In genomic region chr7:139969348-139970130, GRCm38 (mm10) we compare ENCODE assay signal across 7 mouse cellular contexts. TPM values are rescaled to one million over a fixed set of nuclear protein-coding genes. Genes with fewer than 3 reads are reported as not detected.
DNase-seq lines count a peak whose midpoint lies in the region; ATAC-seq and TF ChIP-seq lines count a peak whose summit lies in the region.

No protein-coding gene starts in this region.

- H3K9ac ChIP-seq in CH12.LX (ENCODE audit: insufficient read depth, low read depth), result peak overlapping the region; percentile 69
- no peak overlapping the region for H3K9ac ChIP-seq in midbrain, embryonic 14.5 days (replicated peaks; ENCODE audit: low read length)

- peaks cover 67 to 91% of the 10 kb centered on the region in 2 experiments for H3K4me1 ChIP-seq in CH12.LX (ENCODE audit: control insufficient read depth in 1 of 2, insufficient read depth in 2 of 2)
- H3K4me1 ChIP-seq in midbrain, embryonic 14.5 days (ENCODE audit: control insufficient read depth, insufficient read depth, low read length), result no peaks in the 10 kb centered on the region
- H3K4me1 ChIP-seq in spleen, adult 2 months (ENCODE audit: control insufficient read depth, insufficient read depth, insufficient read length), result peaks cover 28% of the 10 kb centered on the region; the same call in 1 of the 2 replicates

- H3K79me2 ChIP-seq in CH12.LX (replicated peaks; ENCODE audit: control insufficient read depth, extremely low read depth, insufficient read depth, poor library complexity, severe bottlenecking), result no peaks in the 10 kb centered on the region

- H3K36me3 ChIP-seq in CH12.LX (replicated peaks in 1 of 2; ENCODE audit: control insufficient read depth in 1 of 2, insufficient read depth in 1 of 2, low read length in 1 of 2), result no peaks in the 10 kb centered on the region
- H3K36me3 ChIP-seq in midbrain, embryonic 14.5 days (ENCODE audit: control insufficient read depth, insufficient read depth, low read length), result no peaks in the 10 kb centered on the region
- no peaks in the 10 kb centered on the region for H3K36me3 ChIP-seq in spleen, adult 2 months (ENCODE audit: control insufficient read depth, insufficient read depth, low read length)

- H3K4me2 ChIP-seq in CH12.LX (ENCODE audit: insufficient read depth, low read depth, poor library complexity, severe bottlenecking), result peak overlapping the region; percentile 76
- no peak overlapping the region for H3K4me2 ChIP-seq in midbrain, embryonic 14.5 days (ENCODE audit: low read length)

- TF ChIP-seq CTCF in CH12.LX (conservative IDR thresholded peaks at IDR 0.05 in 1 of 2, IDR thresholded peaks at IDR 0.05 in 1 of 2; ENCODE audit: low read depth in 2 of 2, low read length in 2 of 2), result peak; percentile 80 to 87; a peak in 3 of 4 replicates
- peak; percentile 59; the same call in 1 of the 2 replicates for TF ChIP-seq CTCF in spleen, adult 2 months (IDR thresholded peaks at IDR 0.05; ENCODE audit: extremely low read depth, insufficient read depth, insufficient read length, insufficient replicate concordance)

- TF ChIP-seq EP300 in CH12.LX (IDR thresholded peaks at IDR 0.05; ENCODE audit: low read length), result no peak

- H3K27me3 ChIP-seq in CH12.LX (replicated peaks), result no peaks in the 10 kb centered on the region
- H3K27me3 ChIP-seq in midbrain, embryonic 14.5 days (ENCODE audit: control insufficient read depth, insufficient read depth, low read length), result peaks cover 7% of the 10 kb centered on the region; the same call in 1 of the 2 replicates
- H3K27me3 ChIP-seq in spleen, adult 2 months (ENCODE audit: control insufficient read depth, insufficient read depth, low read length), result no peaks in the 10 kb centered on the region

- peak overlapping the region; percentile 99 for H3K27ac ChIP-seq in CH12.LX (ENCODE audit: insufficient read depth, low read depth)
- no peak overlapping the region for H3K27ac ChIP-seq in midbrain, embryonic 14.5 days (replicated peaks; ENCODE audit: low read depth, low read length)
- H3K27ac ChIP-seq in spleen, adult 2 months (ENCODE audit: insufficient read depth, low read length), result no peak overlapping the region

- TF ChIP-seq RAD21 in CH12.LX (IDR thresholded peaks at IDR 0.05; ENCODE audit: low read depth, low read length), result peak; percentile 82

- TF ChIP-seq POLR2A in CH12.LX (IDR thresholded peaks at IDR 0.05; ENCODE audit: low read depth, low read length), result peak; percentile 6; the same call in 1 of the 2 replicates
- TF ChIP-seq POLR2A in spleen, adult 2 months (IDR thresholded peaks at IDR 0.05; ENCODE audit: low read depth, low read length), result no peak

- 29% methylated on average over 10 of the region's 10 CpGs for WGBS in midbrain, embryonic 14.5 days
- 37% methylated on average over 10 of the region's 10 CpGs for WGBS in spleen, adult 2 months

- no peaks in the 10 kb centered on the region for H3K9me3 ChIP-seq in CH12.LX (replicated peaks; ENCODE audit: low read length)
- no peaks in the 10 kb centered on the region for H3K9me3 ChIP-seq in midbrain, embryonic 14.5 days (ENCODE audit: control insufficient read depth, low read length)

- in situ Hi-C loops in CH12.LX (cut with MboI; ENCODE audit: low pct_ligation_motif_present, low pct_unique_long_range_greater_than_20kb, low sequenced_read_pairs), result no loop called here

- no peak overlapping the region for H3K4me3 ChIP-seq in CH12.LX (replicated peaks in 1 of 3; ENCODE audit: low read depth in 2 of 3, low read length in 2 of 3, poor library complexity in 1 of 3)
- H3K4me3 ChIP-seq in midbrain, embryonic 14.5 days (replicated peaks; ENCODE audit: low read depth, low read length), result no peak overlapping the region
- no peak overlapping the region for H3K4me3 ChIP-seq in spleen, adult 2 months (ENCODE audit: extremely low read depth, insufficient read depth, insufficient read length)

- DNase-seq in CH12.LX (ENCODE audit: extremely low read depth) (peak; percentile 94), NIH3T3 (ENCODE audit: low read depth) (peak; percentile 91)
- DNase-seq in embryo, embryonic 10 days (ENCODE audit: low spot score), result peak; percentile 86
- peak; percentile 47 for DNase-seq in gastrocnemius, postnatal 25 days
- DNase-seq in left cerebral cortex, adult 11 months (ENCODE audit: low spot score), result peak; percentile 78
- DNase-seq in midbrain, embryonic 14.5 days, result peak; percentile 91
- peak; percentile 59 to 71 for DNase-seq in spleen, adult 2 months (ENCODE audit: low read depth in 1 of 2, low spot score in 2 of 2)

- ATAC-seq in midbrain, embryonic 14.5 days (ENCODE audit: low FRiP score, low TSS enrichment), result no peak

- dilution Hi-C loops in CH12.LX (cut with MboI; ENCODE audit: extremely low pct_ligation_motif_present, extremely low pct_unique_long_range_greater_than_20kb, low sequenced_read_pairs), result no loop called here

TF ChIP-seq in CH12.LX, 34 proteins besides CTCF, POLR2A, EP300 and RAD21 (continues in another document):
- TF ChIP-seq ZMIZ1 (IDR thresholded peaks at IDR 0.05; ENCODE audit: low read depth, low read length) (no peak), E2F4 (IDR thresholded peaks at IDR 0.05; ENCODE audit: insufficient replicate concordance, low read depth, low read length) (no peak), CHD2 (IDR thresholded peaks at IDR 0.05; ENCODE audit: low read length) (peak; percentile 79), TCF12 (IDR thresholded peaks at IDR 0.05; ENCODE audit: low read depth, low read length) (peak; percentile 82), HCFC1 (IDR thresholded peaks at IDR 0.05; ENCODE audit: low read depth, low read length) (0 out of 2 replicates have a peak, but pooled peaks have one; percentile 11), MAFK (IDR thresholded peaks at IDR 0.05; ENCODE audit: insufficient replicate concordance, low read length) (no peak), MAZ (IDR thresholded peaks at IDR 0.05; ENCODE audit: low read depth, low read length) (peak; percentile 91), POLR2AphosphoS2 (IDR thresholded peaks at IDR 0.05; ENCODE audit: low read depth, low read length) (no peak), TBP (conservative IDR thresholded peaks at IDR 0.05; ENCODE audit: low read depth, low read length) (0 out of 2 replicates have a peak, but pooled peaks have one; percentile 17), MEF2A (IDR thresholded peaks at IDR 0.05; ENCODE audit: borderline replicate concordance, low read depth, low read length) (0 out of 2 replicates have a peak, but pooled peaks have one; percentile 42), USF1 (IDR thresholded peaks at IDR 0.05; ENCODE audit: low read depth, low read length) (no peak), MXI1 (IDR thresholded peaks at IDR 0.05; ENCODE audit: low read depth, low read length) (no peak; the same call in 1 of the 2 replicates), KAT2A (IDR thresholded peaks at IDR 0.05; ENCODE audit: insufficient replicate concordance, low read length) (no peak), BHLHE40 (IDR thresholded peaks at IDR 0.05; ENCODE audit: low read depth, low read length) (peak; percentile 99), ELF1 (IDR thresholded peaks at IDR 0.05; ENCODE audit: low read depth, low read length) (no peak), GABPA (IDR thresholded peaks at IDR 0.05; ENCODE audit: insufficient replicate concordance, low read depth, low read length) (no peak), MYC (IDR thresholded peaks at IDR 0.05; ENCODE audit: low read depth, low read length) (no peak), JUN (IDR thresholded peaks at IDR 0.05; ENCODE audit: insufficient read depth, low read depth, low read length) (no peak), SIN3A (IDR thresholded peaks at IDR 0.05; ENCODE audit: low read length) (0 out of 2 replicates have a peak, but pooled peaks have one; percentile 0), SMC3 (IDR thresholded peaks at IDR 0.05; ENCODE audit: low read depth, low read length) (peak; percentile 89), UBTF (IDR thresholded peaks at IDR 0.05; ENCODE audit: low read depth, low read length) (no peak), NELFE (IDR thresholded peaks at IDR 0.05; ENCODE audit: low read depth, low read length) (no peak), MAX (IDR thresholded peaks at IDR 0.05; ENCODE audit: low read length) (no peak), USF2 (conservative IDR thresholded peaks at IDR 0.05; ENCODE audit: low read depth, low read length) (no peak), ZKSCAN1 (IDR thresholded peaks at IDR 0.05; ENCODE audit: borderline replicate concordance, low read depth, low read length) (no peak), ZC3H11A (IDR thresholded peaks at IDR 0.05; ENCODE audit: low read depth, low read length) (peak; percentile 38; the same call in 1 of the 2 replicates), CHD1 (IDR thresholded peaks at IDR 0.05; ENCODE audit: low read depth, low read length) (no peak), NRF1 (IDR thresholded peaks at IDR 0.05; ENCODE audit: low read depth, low read length) (no peak; the same call in 1 of the 2 replicates), ETS1 (conservative IDR thresholded peaks at IDR 0.05; ENCODE audit: low read depth, low read length) (peak; percentile 69), RCOR1 (conservative IDR thresholded peaks at IDR 0.05; ENCODE audit: low read depth, low read length) (no peak; the same call in 1 of the 2 replicates), JUND (conservative IDR thresholded peaks at IDR 0.05; ENCODE audit: low read depth, low read length) (peak; percentile 96), PAX5 (IDR thresholded peaks at IDR 0.05; ENCODE audit: low read length) (no peak)

RNA-seq across cellular contexts. Expression of gene 6430531B16Rik, which starts 9.0 kb away (rescaled TPM):
- total RNA-seq in CH12.LX (2012; rRNA removed) (0.13 and 0.38 TPM in 2 replicates), CH12.LX (2014; rRNA removed) (not detected in 2 replicates)
- 0.21 and 0.33 TPM in 2 replicates for polyA plus RNA-seq in CH12.LX (2012; ENCODE audit: insufficient read length, low read depth)
- total RNA-seq in gastrocnemius, postnatal 25 days (2021), result not detected
- polyA plus RNA-seq in midbrain, embryonic 14.5 days (2014; fragmentation: Nextera tagmentation; extraction: Ambion mirVana), result 0.74 and 0.76 TPM in 2 replicates
- 0.14 and 0.22 TPM in 2 replicates for polyA plus RNA-seq in spleen, adult 2 months (2012; rRNA removed)

RNA-seq across cellular contexts. Expression of gene Adam8, which starts 22.8 kb away (rescaled TPM):
- total RNA-seq in CH12.LX (2012; rRNA removed), result 61.4 and 63.7 TPM in 2 replicates
- 46.5 and 51.0 TPM in 2 replicates for total RNA-seq in CH12.LX (2014; rRNA removed)
- polyA plus RNA-seq in CH12.LX (2012; ENCODE audit: insufficient read length, low read depth), result 43.7 and 46.3 TPM in 2 replicates
- total RNA-seq in gastrocnemius, postnatal 25 days (2021), result under 1 TPM; 0.29 to 0.36 TPM
- 2.8 and 3.6 TPM in 2 replicates for polyA plus RNA-seq in midbrain, embryonic 14.5 days (2014; fragmentation: Nextera tagmentation; extraction: Ambion mirVana)
- 23.2 and 26.2 TPM in 2 replicates for polyA plus RNA-seq in spleen, adult 2 months (2012; rRNA removed)

RNA-seq across cellular contexts. Expression of gene Utf1, which starts 25.9 kb away (rescaled TPM):
- not detected in 2 replicates for total RNA-seq in CH12.LX (2012; rRNA removed)
- total RNA-seq in CH12.LX (2014; rRNA removed), result not detected in 2 replicates
- polyA plus RNA-seq in CH12.LX (2012; ENCODE audit: insufficient read length, low read depth), result not detected in 2 replicates
- total RNA-seq in gastrocnemius, postnatal 25 days (2021), result not detected
- not detected in 2 replicates for polyA plus RNA-seq in midbrain, embryonic 14.5 days (2014; fragmentation: Nextera tagmentation; extraction: Ambion mirVana)
- polyA plus RNA-seq in spleen, adult 2 months (2012; rRNA removed), result 1.1 and 2.3 TPM in 2 replicates
